Mouse (Mus musculus) liver, embryonic 15.5 days (tissue): ENCODE data around the gene Tsr1. TPM values are rescaled to one million over a fixed set of nuclear protein-coding genes. Genes with fewer than 3 reads are reported as not detected.

Experiments used
- ATAC-seq: fragments of 200-750 bp; cut with Nextera tagmentation; 2 replicates; pipeline ENCODE4 v1.8.0; 2017; ENCODE audit warnings: moderate number of reproducible peaks, mild to moderate bottlenecking, moderate library complexity; ENCODE audit not compliant: insufficient read depth
- H3K27ac ChIP-seq: fragments of 300-500 bp; sonication (generic); replicated peaks from 2 replicates; pipeline ENCODE4 v1.5.1; 2015; ENCODE audit warnings: mild to moderate bottlenecking, inconsistent platforms
- H3K27me3 ChIP-seq: fragments of 300-500 bp; sonication (generic); 2 replicates; pipeline ENCODE4 v1.6.1; 2015; ENCODE audit warnings: mild to moderate bottlenecking, inconsistent platforms
- H3K36me3 ChIP-seq: fragments of 300-500 bp; sonication (generic); replicated peaks from 2 replicates; pipeline ENCODE4 v1.6.1; 2015; ENCODE audit warnings: moderate library complexity, mild to moderate bottlenecking, inconsistent platforms
- H3K4me1 ChIP-seq: fragments of 300-500 bp; sonication (generic); replicated peaks from 2 replicates; pipeline ENCODE4 v1.6.1; 2015; ENCODE audit warnings: inconsistent platforms
- H3K4me2 ChIP-seq: fragments of 300-500 bp; sonication (generic); 2 replicates; pipeline ENCODE4 v1.6.1; 2015; ENCODE audit warnings: moderate library complexity, mild to moderate bottlenecking, inconsistent platforms
- H3K4me3 ChIP-seq: fragments of 300-500 bp; sonication (generic); replicated peaks from 2 replicates; pipeline ENCODE4 v1.5.1; 2015; ENCODE audit warnings: mild to moderate bottlenecking, inconsistent platforms
- H3K9ac ChIP-seq: fragments of 300-500 bp; sonication (generic); 2 replicates; pipeline ENCODE4 v1.6.1; 2015; ENCODE audit warnings: moderate library complexity, mild to moderate bottlenecking, inconsistent platforms
- H3K9me3 ChIP-seq: fragments of 300-500 bp; sonication (generic); replicated peaks from 2 replicates; pipeline ENCODE4 v1.6.1; 2016; ENCODE audit warnings: inconsistent platforms
- WGBS: fragments of 180-500 bp; shearing (Covaris S2); methylation state at CpG from one replicate; pipeline ENCODE4 v1.1.7; 2015; ENCODE audit warnings: mixed read lengths; ENCODE audit not compliant: insufficient replicate concordance; 5-methylcytosine and 5-hydroxymethylcytosine counted together
- microRNA-seq: library from miRNA; unstranded; fragments of <30 nt; microRNA quantifications from one replicate; pipeline ENCODE4, GENCODE M21; 2016
- polyA plus RNA-seq: library from polyadenylated mRNA; unstranded; fragments of >200 nt; fragmentation: Nextera tagmentation; extraction: Ambion mirVana; gene quantifications from 2 replicates; pipeline ENCODE4 v1.2.1, GENCODE M21; 2015

Tsr1 gene
- polyA plus RNA-seq, 1 experiment from 2014 or later, result 20.0 TPM

DNA sequence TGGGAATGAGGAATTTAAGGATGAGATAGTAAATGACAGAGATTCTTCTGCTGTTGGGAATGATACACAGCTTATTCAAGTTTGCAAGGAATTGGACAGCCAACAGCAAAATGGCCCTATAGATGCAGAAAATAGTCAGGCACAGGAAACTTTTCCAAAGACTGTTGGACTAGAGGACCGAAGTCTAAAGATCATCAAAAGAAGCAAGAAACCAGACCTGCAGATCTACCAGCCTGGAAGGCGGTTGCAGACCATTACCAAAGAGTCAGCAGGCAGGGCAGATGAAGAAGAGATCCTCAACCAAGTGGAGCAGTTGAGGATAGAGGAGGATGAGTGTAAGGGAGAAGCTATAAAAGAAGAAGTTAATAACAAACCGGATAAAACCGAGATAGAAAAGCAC, 31.2 kb downstream of the Tsr1 start:
- Histone ChIP-seq H3K9me3 (no peaks in the 10 kb centered on the region), H3K36me3 (peaks cover 36% of the 10 kb centered on the region), H3K9ac (no peak overlapping the region), H3K27ac (no peak overlapping the region), H3K4me3 (no peak overlapping the region), H3K4me2 (no peak overlapping the region), H3K27me3 (no peaks in the 10 kb centered on the region), H3K4me1 (peaks cover 26% of the 10 kb centered on the region)
- WGBS, result 78% methylated on average over 4 of the region's 4 CpGs
- ATAC-seq, result no peak

- 81% methylated on average over 7 of the region's 7 CpGs for WGBS
- Histone ChIP-seq H3K9me3 (no peaks in the 10 kb centered on the region), H3K27me3 (no peaks in the 10 kb centered on the region), H3K36me3 (peaks cover 49% of the 10 kb centered on the region), H3K27ac (no peak overlapping the region), H3K4me3 (no peak overlapping the region), H3K4me2 (no peak overlapping the region), H3K9ac (no peak overlapping the region), H3K4me1 (peaks cover 18% of the 10 kb centered on the region)
- ATAC-seq, result no peak
Observed at GRCm38 (mm10) chr11:74930391-74930790, 32.5 kb downstream of the Tsr1 start.

DNA sequence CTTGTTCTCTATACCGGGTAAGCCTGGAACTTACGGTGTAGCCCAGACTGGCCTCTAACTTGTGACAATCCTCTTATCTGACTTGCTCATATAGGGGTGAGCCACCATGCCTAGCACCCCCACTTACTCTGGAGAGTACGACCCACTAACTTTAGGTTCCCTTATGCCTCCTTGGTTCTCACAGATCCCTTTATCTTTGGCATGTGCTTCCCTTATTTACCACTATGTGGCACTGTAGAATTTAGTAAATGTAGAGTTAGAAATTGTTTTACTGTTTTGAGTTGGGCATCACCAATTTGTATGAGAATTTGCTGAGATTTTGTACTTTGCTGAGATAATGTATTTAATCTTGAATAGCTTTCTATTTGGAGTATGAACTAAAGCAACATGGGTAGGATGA, 48.5 kb downstream of the Tsr1 start:
- WGBS, result 69% methylated on average over 3 of the region's 3 CpGs
- peaks cover 3% of the 10 kb centered on the region; the same call in 1 of the 2 replicates for H3K4me1 ChIP-seq
- no peak overlapping the region for H3K9ac ChIP-seq
- ATAC-seq, result no peak
- no peaks in the 10 kb centered on the region for H3K27me3 ChIP-seq
- H3K4me3 ChIP-seq, result no peak overlapping the region
- no peak overlapping the region for H3K27ac ChIP-seq
- H3K9me3 ChIP-seq, result no peaks in the 10 kb centered on the region
- no peak overlapping the region for H3K4me2 ChIP-seq
- peaks cover 42% of the 10 kb centered on the region for H3K36me3 ChIP-seq

GRCm38 (mm10) chr11:74954901-74955300, 57.0 kb downstream of the Tsr1 start:
- Histone ChIP-seq H3K36me3 (0 out of 2 replicates have a peak, but pooled peaks cover 5% of the 10 kb centered on the region), H3K9me3 (no peaks in the 10 kb centered on the region), H3K27ac (no peak overlapping the region), H3K4me2 (no peak overlapping the region), H3K4me3 (no peak overlapping the region), H3K9ac (no peak overlapping the region), H3K4me1 (peaks cover 7% of the 10 kb centered on the region), H3K27me3 (no peaks in the 10 kb centered on the region)
- ATAC-seq, result no peak

GRCm38 (mm10) chr11:74956006-74956405, 58.1 kb downstream of the Tsr1 start:
- H3K4me3 ChIP-seq, result no peak overlapping the region
- no peak overlapping the region for H3K27ac ChIP-seq
- no peak overlapping the region for H3K9ac ChIP-seq
- no peaks in the 10 kb centered on the region for H3K27me3 ChIP-seq
- peaks cover 7% of the 10 kb centered on the region for H3K4me1 ChIP-seq
- H3K4me2 ChIP-seq, result no peak overlapping the region
- no peaks in the 10 kb centered on the region for H3K9me3 ChIP-seq
- 0 out of 2 replicates have a peak, but pooled peaks cover 5% of the 10 kb centered on the region for H3K36me3 ChIP-seq
- no peak for ATAC-seq

DNA sequence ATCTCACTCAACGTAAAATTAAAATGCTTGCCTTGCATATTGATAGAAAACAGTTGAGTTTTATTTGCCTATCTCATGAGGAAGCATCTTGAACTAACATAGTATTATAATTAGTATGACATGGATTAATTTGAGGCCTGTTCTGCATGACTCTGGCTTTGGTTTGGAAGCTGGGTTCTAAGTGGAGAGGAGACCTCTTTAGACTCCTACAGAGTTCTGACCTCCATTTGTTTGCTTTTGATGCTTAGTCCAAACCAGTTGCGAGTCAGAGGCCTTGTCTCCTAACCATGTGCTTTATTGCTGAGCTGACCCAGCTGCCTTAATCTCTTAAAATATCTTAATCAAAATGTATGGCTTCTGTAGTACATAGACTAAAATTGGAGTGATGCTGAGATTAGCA, 59.7 kb downstream of the Tsr1 start:
- no peaks in the 10 kb centered on the region for H3K27me3 ChIP-seq
- WGBS, result 86% methylated on average over 2 of the region's 2 CpGs
- no peak overlapping the region for H3K4me3 ChIP-seq
- 0 out of 2 replicates have a peak, but pooled peaks cover 5% of the 10 kb centered on the region for H3K36me3 ChIP-seq
- no peak overlapping the region for H3K4me2 ChIP-seq
- no peak for ATAC-seq
- H3K9me3 ChIP-seq, result no peaks in the 10 kb centered on the region
- H3K4me1 ChIP-seq, result peaks cover 12% of the 10 kb centered on the region
- no peak overlapping the region for H3K9ac ChIP-seq
- H3K27ac ChIP-seq, result no peak overlapping the region

Small RNAs within 50 kb of the gene (microRNA-seq; reads per million reads assigned to microRNA genes)
- gene Mir6926, result not detected

Other genes starting within 250 kb of the Tsr1 start
- gene Cluh, start 248.6 kb upstream of the Tsr1 start, polyA plus RNA-seq, result 27.9 and 34.5 TPM in 2 replicates
- 25.4 and 29.4 TPM in 2 replicates for gene Pafah1b1, start 173.4 kb upstream of the Tsr1 start, polyA plus RNA-seq
- gene Mettl16, start 127.2 kb upstream of the Tsr1 start, polyA plus RNA-seq, result 18.4 and 19.5 TPM in 2 replicates
- 1.4 and 1.5 TPM in 2 replicates for gene Mnt, start 67.2 kb upstream of the Tsr1 start, polyA plus RNA-seq
- 1.2 TPM in 2 replicates for gene Sgsm2, start 1.0 kb upstream of the Tsr1 start, polyA plus RNA-seq
- gene Smg6, start 27.8 kb downstream of the Tsr1 start, polyA plus RNA-seq, result 4.5 and 4.7 TPM in 2 replicates
- 3.6 and 4.4 TPM in 2 replicates for gene Srr, start 27.9 kb downstream of the Tsr1 start, polyA plus RNA-seq